Mouse (Mus musculus) adrenal gland, postnatal 10 days (tissue): ENCODE data around the gene Bbs4. TPM values are rescaled to one million over a fixed set of nuclear protein-coding genes. Genes with fewer than 3 reads are reported as not detected.
"Not testable (repeated sequence)": the region's sequence is repeated elsewhere in the genome, so short reads cannot be mapped to it uniquely, and the experiment has no call there.

ENCODE experiments used
- DNase-seq: peaks from one replicate; pipeline ENCODE4 v3.0.0; 2021; ENCODE audit warnings: mixed read lengths
- long read RNA-seq, 2 experiments: library from polyadenylated mRNA; stranded (forward); transcript quantifications; one replicate each; pipeline ENCODE4 v2.0.0; 2021
- total RNA-seq, 2 experiments: library from RNA; stranded (reverse); gene quantifications; 2 replicates each; pipeline ENCODE4 v1.2.3; 2021

The Bbs4 gene
- 1 to 10 TPM; 8.1 to 8.7 TPM for total RNA-seq
- long read RNA-seq, experiment 1, transcript Bbs4-201 (16 exons, 2,518 nt), result major isoform, 13 of 18 reads
- long read RNA-seq, experiment 1, partial matches to known transcripts, result 3 of 18 reads
- long read RNA-seq, experiment 1, other reads (novel, unspliced or antisense), result 2 of 18 reads
- long read RNA-seq, experiment 2, transcript Bbs4-201 (16 exons, 2,518 nt), result major isoform, 12 of 15 reads
- long read RNA-seq, experiment 2, partial matches to known transcripts, result 2 of 15 reads
- long read RNA-seq, experiment 2, other reads (novel, unspliced or antisense), result 1 of 15 reads

DNA sequence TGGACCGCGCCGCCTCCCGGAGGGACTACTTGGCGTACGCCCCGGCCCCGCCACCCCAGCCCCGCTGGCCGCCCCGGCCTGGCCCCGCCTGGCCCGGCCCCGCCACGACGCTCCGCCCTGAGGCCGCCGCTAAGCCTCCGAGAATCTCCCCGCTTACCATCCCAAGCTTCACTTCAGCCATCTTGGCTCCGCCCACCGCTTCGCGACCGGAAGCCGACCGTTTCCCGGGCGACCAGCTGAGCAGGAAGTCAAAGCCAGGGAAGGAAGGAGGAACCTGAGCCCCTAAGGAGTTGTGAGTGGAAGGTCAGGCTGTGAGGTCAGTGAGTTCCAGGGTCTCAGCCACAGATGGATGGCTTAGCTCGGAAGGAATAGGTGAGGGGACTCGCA is at the start of gene Bbs4:
TSS of gene Bbs4 (minus strand) at position 256 of the 387 bp plus-strand sequence.
- peak; percentile 96 for DNase-seq

- no peak for DNase-seq
Observed at GRCm38 (mm10) chr9:59389086-59389485, 35.8 kb upstream of the Bbs4 start.

- DNase-seq, result no peak
Observed at GRCm38 (mm10) chr9:59388311-59388710, 35.0 kb upstream of the Bbs4 start.

DNA sequence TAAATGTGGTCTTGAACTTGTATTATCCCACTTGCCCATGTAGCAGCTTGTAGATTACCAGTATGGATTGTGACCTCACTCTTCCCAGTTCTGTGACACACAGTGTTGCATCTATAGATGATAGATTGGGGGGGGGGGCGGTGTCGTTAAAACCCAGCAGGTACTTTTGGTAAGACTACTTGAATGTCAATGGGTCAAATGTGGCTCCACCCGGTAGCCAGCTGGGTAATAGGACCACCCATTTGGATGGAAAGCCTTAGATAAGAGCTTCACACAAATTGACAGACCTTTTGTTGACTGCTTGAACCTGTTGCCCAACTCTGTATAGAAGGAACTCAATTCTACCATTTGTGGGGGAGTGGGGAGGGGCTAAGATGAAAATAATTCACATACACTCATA is 34.2 kb upstream of the Bbs4 start:
- DNase-seq, result no peak

- DNase-seq, result no peak
Observed at GRCm38 (mm10) chr9:59375626-59376025, 22.3 kb upstream of the Bbs4 start.

- no peak for DNase-seq
Observed at GRCm38 (mm10) chr9:59369646-59370045, 16.3 kb upstream of the Bbs4 start.

DNA sequence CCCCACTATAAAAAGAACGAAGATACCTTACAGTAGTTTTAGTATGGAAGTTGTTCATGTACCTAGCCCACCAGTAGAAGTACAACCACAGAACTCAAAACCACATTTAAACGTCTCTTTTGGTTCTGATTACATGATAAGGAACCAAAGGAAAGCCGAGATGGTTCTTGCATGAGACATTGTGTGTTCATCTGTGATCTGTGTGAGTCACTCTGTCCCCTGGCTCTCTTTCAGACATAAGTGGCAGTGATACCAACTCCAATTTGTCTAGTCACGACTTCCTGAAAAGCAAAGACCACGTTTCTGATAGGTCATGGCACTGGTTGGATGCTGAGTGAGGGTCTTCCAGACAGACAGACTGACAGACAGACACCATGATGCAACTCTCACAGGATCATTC is 15.9 kb upstream of the Bbs4 start:
- DNase-seq, result no peak

DNA sequence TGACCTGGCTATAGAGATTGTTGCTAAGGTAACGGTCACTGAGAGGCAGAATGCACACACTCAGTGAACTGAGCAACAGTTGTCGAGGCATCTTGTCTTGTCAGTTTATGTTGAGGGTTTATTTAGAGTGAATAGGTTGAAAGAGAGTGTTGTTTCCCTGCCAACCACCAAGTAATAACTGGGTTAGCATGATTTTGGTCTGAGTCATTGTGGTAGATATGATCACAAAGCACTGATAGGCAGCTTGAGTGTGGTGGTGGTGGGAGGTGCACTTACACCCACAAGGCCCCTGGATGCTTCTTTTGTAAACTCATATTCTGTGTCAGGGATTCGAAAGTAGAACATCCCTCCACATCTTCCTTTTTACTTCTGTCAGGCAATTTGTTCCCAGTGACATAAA is 7.2 kb upstream of the Bbs4 start:
- not testable (repeated sequence) for DNase-seq

DNA sequence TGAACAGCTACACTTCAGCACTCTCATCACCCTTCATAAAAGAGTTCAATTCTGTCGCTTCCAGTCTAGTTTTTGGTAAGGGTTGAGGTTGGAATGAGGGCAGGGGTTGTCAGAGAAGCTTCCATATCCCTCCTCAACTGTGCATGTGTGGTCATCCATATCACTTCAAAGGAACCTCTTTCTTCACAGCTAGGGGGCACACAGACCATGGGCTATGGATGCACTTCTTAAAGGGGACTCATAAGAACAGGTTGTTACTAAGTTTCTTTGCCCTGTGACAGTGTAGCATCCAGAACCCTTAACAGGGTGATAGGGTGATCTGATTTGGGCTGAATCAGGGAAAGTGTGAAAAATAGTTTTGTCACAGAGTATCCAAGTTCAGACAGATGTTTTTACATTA is 4.7 kb upstream of the Bbs4 start:
- not testable (repeated sequence) for DNase-seq

GRCm38 (mm10) chr9:59352586-59353252 is 589 bp downstream of the Bbs4 start:
- DNase-seq, result peak; percentile 4

DNA sequence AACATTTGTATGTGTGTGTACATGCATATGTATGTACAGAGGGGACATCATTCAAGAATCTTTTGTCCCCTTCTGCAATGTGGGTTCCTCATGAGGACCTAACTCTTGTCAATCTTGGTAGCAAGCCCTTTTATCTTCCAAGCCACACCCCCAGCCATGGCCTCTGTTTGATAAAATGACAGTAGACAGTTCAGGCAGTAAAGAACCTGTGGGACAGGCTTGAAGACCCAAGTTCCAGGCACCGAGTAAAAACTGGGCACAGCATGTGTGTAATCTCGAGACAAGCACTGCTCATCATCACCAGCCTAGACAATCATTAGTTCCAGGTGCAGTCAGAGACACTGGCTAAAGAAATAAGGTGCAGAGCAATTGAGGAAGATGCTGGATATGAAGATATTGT is 7.1 kb downstream of the Bbs4 start:
- DNase-seq, result no peak

- DNase-seq, result peak; percentile 27
Observed at GRCm38 (mm10) chr9:59340002-59340401, 13.3 kb downstream of the Bbs4 start.

DNA sequence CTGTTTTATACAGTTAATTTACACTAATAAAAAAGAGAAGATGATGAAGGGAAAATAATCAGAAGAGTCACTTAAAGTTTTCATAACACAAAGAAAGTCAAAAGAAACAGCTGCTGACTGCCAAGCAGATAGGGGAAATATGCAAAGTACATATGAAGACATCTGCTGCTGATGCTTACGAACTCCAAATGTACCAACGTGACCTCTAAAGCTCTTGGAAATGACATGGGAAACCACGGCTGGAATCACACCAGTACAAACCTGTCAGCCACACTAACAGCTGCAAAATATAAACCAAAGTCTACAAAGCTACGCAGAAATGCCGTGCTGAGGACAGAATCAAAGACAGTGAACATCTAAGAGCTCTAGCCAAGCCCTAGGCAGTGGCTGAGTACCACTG is 14.2 kb downstream of the Bbs4 start:
- no peak for DNase-seq

DNA sequence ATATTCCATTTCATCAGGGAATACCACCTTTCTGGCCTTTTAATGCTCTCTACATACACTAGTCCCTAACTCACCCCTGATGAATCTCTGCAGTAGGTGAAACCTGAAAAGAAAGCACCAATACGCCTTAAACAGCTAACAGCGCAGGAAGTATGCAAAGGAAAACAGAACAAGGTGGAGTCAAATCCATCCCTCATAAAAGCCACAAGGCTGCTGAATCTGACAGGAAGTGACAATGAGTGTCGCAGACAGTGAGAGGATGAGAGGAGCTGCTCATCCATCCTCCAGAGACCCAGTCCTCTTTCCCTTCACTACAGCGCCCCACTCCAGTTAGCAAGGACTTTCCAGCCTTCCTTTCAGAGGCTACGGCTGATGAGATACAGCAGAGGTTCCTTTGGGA is 14.9 kb downstream of the Bbs4 start:
- DNase-seq, result no peak

DNA sequence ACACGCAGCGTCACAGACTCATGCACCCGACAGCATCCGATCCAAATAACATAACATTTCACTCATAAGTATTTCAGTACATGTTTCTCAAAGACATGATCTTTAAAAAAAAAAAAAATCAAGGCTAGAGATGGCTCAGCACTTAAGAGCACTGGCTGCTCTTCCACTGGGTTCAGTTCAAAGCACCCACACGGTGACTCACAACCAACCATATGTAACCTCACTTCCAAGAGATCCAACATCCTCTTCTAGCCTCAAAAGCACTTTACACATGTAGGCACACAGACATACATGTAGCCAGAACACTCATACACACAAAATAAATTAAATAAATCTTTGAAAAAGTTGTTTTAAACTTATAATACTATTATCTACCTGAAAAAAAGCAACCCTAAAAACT is 15.4 kb downstream of the Bbs4 start:
- DNase-seq, result no peak

GRCm38 (mm10) chr9:59336539-59336938 is 16.8 kb downstream of the Bbs4 start:
- DNase-seq, result no peak

- no peak for DNase-seq
Observed at GRCm38 (mm10) chr9:59330055-59330454, 23.3 kb downstream of the Bbs4 start.

- peak; percentile 14 for DNase-seq
Observed at GRCm38 (mm10) chr9:59324351-59324750, 29.0 kb downstream of the Bbs4 start.

- no peak for DNase-seq
Observed at GRCm38 (mm10) chr9:59316206-59316605, 37.1 kb downstream of the Bbs4 start.

GRCm38 (mm10) chr9:59311284-59311670 is 42.0 kb downstream of the Bbs4 start:
- DNase-seq, result peak; percentile 17

DNA sequence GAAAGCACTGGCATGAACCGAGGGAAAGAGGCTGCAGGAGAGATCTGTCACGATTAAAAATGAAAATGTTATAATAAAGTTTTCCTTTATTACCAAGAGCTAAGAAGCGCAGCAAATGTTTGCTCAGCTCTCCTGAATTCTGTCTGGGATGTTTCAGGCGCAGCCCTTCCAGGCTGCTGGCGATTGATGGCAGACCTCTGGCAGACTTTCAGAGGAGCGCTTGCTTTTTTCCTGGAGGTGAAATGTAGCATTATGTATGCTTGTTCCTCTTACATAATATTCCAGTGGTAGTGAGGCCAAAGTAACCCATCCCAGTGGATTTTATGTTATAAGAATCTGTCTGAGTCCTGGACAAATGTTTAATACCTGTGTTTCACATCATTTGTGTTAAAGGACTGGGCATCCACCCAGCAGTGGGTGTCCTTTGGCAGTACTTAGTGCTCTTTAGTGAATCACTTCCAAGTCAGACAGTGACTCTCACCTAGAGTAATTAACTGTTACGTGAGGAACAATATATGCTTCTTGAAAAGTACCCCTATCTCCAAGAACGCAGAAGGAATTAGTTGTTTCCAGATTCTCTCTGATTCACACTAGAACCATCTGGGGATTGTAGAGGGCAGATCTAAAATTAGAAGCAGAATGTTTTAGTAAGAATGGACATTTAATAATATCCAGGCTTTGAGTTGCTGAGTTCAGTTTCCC is 42.6 kb downstream of the Bbs4 start:
- no peak for DNase-seq

GRCm38 (mm10) chr9:59307890-59308289 is 45.4 kb downstream of the Bbs4 start:
- DNase-seq, result no peak

DNA sequence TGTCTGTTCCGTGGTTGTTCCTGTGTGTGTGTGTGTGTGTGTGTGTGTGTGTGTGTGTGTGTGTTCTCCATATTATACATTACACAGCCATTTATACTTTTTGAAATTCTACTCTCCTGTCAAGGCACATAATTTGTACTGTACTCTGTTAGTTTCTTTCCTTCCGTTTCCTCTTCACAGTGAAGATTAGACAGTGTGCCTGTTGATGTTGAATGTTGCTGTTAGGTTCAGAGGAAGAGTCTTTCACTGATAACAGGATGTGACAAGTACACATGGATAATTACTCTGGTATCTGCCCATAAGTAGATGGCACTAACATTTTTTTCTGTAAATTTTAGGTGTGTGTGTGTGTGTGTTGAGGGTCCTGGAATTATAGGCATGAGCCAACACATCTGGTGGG is 56.9 kb downstream of the Bbs4 start:
- DNase-seq, result no peak

GRCm38 (mm10) chr9:59292493-59292875 is 60.8 kb downstream of the Bbs4 start:
- DNase-seq, result no peak
